Mouse (Mus musculus): Measurements from ENCODE around the gene Tarbp2. TPM values are rescaled to one million over a fixed set of nuclear protein-coding genes. Genes with fewer than 3 reads are reported as not detected.

The Tarbp2 gene
- polyA plus RNA-seq, 1 experiment from 2014 or later = 68.5 TPM

DNA sequence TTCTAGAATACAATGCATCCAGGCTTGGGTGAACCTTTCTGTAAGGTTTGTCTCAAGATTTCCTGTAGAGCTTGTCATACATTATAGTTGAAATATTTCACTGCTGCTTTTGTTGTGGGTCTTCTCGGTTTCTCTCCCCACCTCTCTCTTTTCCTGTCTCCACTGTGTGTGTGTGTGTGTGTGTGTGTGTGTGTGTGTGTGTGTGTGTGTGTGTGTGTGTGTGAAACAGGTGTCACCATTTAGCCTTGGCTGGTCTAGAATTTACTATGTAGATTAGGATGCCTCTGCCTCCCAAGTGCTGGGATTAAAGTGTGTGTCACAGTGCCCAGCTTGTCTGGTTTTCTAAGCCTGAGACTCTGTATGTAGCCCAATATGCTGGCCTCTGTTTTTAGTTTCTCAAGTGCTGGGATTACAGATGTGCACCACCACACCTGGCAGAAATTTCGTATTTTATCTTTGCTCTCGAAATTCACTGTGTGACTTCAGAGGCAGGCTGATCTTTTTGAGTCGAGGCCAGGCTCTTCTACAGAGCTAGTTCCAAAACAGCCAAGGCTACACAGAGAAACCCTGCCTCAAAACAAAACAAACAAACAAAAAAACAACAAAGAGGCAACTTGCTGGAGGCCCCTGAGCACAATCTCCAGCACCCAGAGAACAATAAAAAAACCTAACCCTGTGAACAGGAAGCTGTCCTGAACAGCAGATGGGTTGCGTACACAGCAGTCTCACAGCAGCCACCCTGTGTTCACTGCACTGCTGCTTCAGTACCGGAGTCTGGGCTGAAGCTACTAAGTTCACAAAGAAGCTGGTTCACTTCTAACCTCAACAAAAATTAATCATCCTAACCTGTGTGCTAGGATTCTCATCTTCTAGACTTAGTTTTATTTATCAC lies 8.4 kb downstream of the Tarbp2 start:
- 80% methylated on average over 6 of the region's 6 CpGs for WGBS
- Histone ChIP-seq H3K27ac (replicated peaks; ENCODE audit: low read depth, low read length) (no peak overlapping the region; the same call in 1 of the 2 replicates), H3K4me3 (ENCODE audit: low read depth, low read length) (no peak overlapping the region), H3K9me3 (ENCODE audit: control insufficient read depth, low read length) (no peaks in the 10 kb centered on the region), H3K36me3 (ENCODE audit: control insufficient read depth, insufficient read depth, low read length) (peaks cover 80% of the 10 kb centered on the region), H3K4me2 (ENCODE audit: low read depth, low read length) (no peak overlapping the region), H3K27me3 (replicated peaks; ENCODE audit: control insufficient read depth, insufficient read depth, low read length) (no peaks in the 10 kb centered on the region), H3K9ac (ENCODE audit: low read depth, low read length) (no peak overlapping the region), H3K4me1 (ENCODE audit: control insufficient read depth, insufficient read depth, low read length) (no peaks in the 10 kb centered on the region)
- DNase-seq (ENCODE audit: low spot score) (no peak), ATAC-seq (ENCODE audit: low read depth) (no peak)

DNA sequence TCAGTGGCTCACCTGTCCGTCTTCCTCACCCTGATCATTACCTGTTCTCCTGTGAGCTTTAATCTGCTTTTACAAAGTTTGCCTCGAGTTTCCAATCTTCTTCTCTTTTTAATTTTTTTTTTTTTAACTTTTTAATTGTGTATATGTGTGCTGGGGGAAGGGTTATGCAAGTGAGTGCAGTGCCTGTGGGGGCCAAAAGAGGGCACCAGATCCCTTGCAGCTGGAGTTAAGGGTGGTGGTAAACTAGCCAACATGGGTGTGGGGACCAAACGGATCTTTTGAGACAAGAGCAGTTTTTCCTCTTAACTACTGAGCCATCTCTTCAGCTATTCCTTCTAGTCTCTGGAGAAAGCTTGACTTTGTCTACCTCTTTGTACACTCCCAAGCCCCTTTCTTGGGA lies 9.9 kb downstream of the Tarbp2 start:
- no peak overlapping the region for H3K27ac ChIP-seq (replicated peaks; ENCODE audit: low read depth, low read length)

DNA sequence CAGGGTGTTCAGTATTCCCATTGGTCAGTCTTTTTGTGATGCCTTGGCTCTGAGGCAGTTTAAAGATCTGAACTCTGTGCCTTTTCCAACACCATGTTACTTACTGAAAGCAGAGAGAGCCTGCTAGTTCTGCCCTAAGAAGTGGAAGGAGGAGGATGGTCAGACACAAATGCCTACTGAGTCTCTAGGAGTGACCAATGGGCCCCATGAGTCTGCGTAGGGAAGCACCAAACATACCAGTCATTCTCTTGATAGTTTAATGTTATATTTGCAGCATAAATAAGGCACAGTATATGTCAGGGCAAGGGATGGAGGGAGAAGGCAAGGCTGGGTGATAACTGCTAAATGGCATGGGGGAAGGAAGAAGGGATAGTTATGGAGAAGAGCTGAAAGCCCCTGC lies 10.4 kb downstream of the Tarbp2 start:
- peaks cover 84% of the 10 kb centered on the region for H3K36me3 ChIP-seq (ENCODE audit: control insufficient read depth, insufficient read depth, low read length)
- H3K9me3 ChIP-seq (ENCODE audit: control insufficient read depth, low read length) = no peaks in the 10 kb centered on the region
- ATAC-seq (ENCODE audit: low read depth) = no peak
- no peaks in the 10 kb centered on the region for H3K4me1 ChIP-seq (ENCODE audit: control insufficient read depth, insufficient read depth, low read length)
- DNase-seq (ENCODE audit: low spot score) = no peak
- H3K9ac ChIP-seq (ENCODE audit: low read depth, low read length) = no peak overlapping the region
- H3K4me2 ChIP-seq (ENCODE audit: low read depth, low read length) = no peak overlapping the region
- no peak overlapping the region for H3K27ac ChIP-seq (replicated peaks; ENCODE audit: low read depth, low read length)
- H3K27me3 ChIP-seq (replicated peaks; ENCODE audit: control insufficient read depth, insufficient read depth, low read length) = no peaks in the 10 kb centered on the region
- no peak overlapping the region for H3K4me3 ChIP-seq (ENCODE audit: low read depth, low read length)
- 93% methylated on average over 1 of the region's 1 CpGs for WGBS

More for the DNA sequence above, 9.9 kb downstream of the Tarbp2 start:
- Histone ChIP-seq H3K9ac (ENCODE audit: low read depth, low read length) (no peak overlapping the region), H3K4me1 (ENCODE audit: control insufficient read depth, insufficient read depth, low read length) (no peaks in the 10 kb centered on the region), H3K36me3 (ENCODE audit: control insufficient read depth, insufficient read depth, low read length) (peaks cover 80% of the 10 kb centered on the region), H3K27me3 (replicated peaks; ENCODE audit: control insufficient read depth, insufficient read depth, low read length) (no peaks in the 10 kb centered on the region), H3K9me3 (ENCODE audit: control insufficient read depth, low read length) (no peaks in the 10 kb centered on the region), H3K4me3 (ENCODE audit: low read depth, low read length) (no peak overlapping the region), H3K4me2 (ENCODE audit: low read depth, low read length) (no peak overlapping the region)
- ATAC-seq (ENCODE audit: low read depth) (no peak), DNase-seq (ENCODE audit: low spot score) (no peak)
- 79% methylated on average over 3 of the region's 3 CpGs for WGBS

DNA sequence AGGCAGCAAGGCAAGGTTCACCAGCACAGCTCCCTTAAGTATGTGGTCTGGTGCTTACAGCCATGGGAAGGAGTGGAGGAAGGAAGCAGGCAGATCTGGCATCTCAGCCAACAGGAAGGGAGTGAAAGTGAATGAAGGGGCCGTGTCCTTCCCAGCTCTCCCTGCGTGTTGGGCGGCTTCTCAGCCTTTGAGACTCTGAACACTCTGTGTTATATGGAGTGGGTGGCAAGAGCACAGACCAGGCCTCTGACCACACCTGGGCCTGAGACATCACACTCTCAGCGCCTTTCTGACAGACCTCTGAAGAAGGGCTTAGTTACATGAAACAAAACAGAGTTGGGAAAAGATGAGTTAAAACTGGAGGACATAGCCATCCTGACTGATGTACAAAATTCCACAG lies 12.6 kb downstream of the Tarbp2 start:
- Histone ChIP-seq H3K27ac (replicated peaks; ENCODE audit: low read depth, low read length) (no peak overlapping the region), H3K36me3 (ENCODE audit: control insufficient read depth, insufficient read depth, low read length) (peaks cover 81% of the 10 kb centered on the region), H3K9me3 (ENCODE audit: control insufficient read depth, low read length) (no peaks in the 10 kb centered on the region), H3K4me3 (ENCODE audit: low read depth, low read length) (no peak overlapping the region), H3K9ac (ENCODE audit: low read depth, low read length) (no peak overlapping the region), H3K4me1 (ENCODE audit: control insufficient read depth, insufficient read depth, low read length) (no peaks in the 10 kb centered on the region), H3K27me3 (replicated peaks; ENCODE audit: control insufficient read depth, insufficient read depth, low read length) (no peaks in the 10 kb centered on the region), H3K4me2 (ENCODE audit: low read depth, low read length) (no peak overlapping the region)
- no peak for ATAC-seq (ENCODE audit: low read depth)
- no peak for DNase-seq (ENCODE audit: low spot score)
- 86% methylated on average over 4 of the region's 4 CpGs for WGBS

DNA sequence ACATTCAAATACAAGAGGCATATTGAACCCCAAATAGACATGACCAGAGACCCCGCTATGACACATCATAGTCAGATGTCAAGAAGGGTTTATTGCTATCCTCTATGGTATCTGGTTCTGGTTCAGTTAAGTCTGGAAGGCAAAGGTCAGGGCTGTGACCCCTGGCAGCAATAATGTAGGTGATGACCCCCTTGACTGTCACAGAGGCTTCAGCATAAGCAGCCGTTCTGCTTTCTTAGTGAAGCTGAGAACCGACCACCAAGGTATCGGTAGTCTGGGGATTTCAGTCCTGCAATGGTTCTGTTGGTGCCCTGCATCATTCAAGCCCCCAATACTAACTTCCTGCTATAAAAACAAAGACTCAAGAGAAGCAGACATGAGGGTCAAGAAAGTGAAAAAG lies 13.6 kb downstream of the Tarbp2 start:
- no peak for ATAC-seq (ENCODE audit: low read depth)
- H3K27ac ChIP-seq (replicated peaks; ENCODE audit: low read depth, low read length) = no peak overlapping the region
- 87% methylated on average over 4 of the region's 4 CpGs for WGBS
- H3K4me3 ChIP-seq (ENCODE audit: low read depth, low read length) = no peak overlapping the region
- H3K9ac ChIP-seq (ENCODE audit: low read depth, low read length) = no peak overlapping the region
- no peaks in the 10 kb centered on the region for H3K9me3 ChIP-seq (ENCODE audit: control insufficient read depth, low read length)
- no peak for DNase-seq (ENCODE audit: low spot score)
- no peaks in the 10 kb centered on the region for H3K27me3 ChIP-seq (replicated peaks; ENCODE audit: control insufficient read depth, insufficient read depth, low read length)
- peaks cover 86% of the 10 kb centered on the region for H3K36me3 ChIP-seq (ENCODE audit: control insufficient read depth, insufficient read depth, low read length)
- no peaks in the 10 kb centered on the region for H3K4me1 ChIP-seq (ENCODE audit: control insufficient read depth, insufficient read depth, low read length)
- no peak overlapping the region for H3K4me2 ChIP-seq (ENCODE audit: low read depth, low read length)

DNA sequence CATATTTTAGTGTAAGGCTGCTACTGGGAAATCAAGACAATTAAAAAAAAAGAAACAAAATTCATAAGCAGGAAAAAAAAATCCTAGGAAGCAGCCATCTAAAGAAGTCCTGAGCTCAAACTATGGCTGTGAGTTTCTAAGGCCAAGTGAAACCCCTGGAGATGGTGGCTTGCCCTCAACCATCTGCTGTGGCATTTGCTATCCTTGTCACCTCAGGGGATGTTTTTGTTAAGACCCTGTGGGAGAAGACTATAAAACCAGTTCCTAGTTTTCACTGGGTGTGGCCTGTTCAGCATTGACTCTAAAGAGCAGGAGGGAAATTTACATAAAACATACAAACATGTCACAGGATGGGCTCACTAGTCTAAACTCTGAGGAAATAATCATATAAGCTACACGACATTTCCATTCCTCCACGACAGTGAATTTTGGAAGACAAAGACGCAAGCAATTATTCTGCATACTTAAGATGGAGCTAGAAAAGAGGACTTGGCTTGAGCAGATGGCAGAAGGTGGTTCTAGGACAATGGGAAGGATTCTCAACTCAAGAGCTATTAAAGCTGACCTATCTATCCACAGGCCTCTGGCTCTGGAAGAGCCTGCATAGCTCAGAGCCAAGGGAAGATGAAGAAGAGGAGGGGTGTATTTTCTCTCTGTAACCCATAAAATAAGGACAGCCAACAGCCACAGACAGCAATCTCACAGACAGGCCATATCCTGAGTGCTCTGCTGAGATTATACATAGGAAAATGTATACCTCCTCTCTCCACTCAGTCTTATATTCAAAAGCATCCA lies 14.3 kb downstream of the Tarbp2 start:
- Histone ChIP-seq H3K27me3 (replicated peaks; ENCODE audit: control insufficient read depth, insufficient read depth, low read length) (no peaks in the 10 kb centered on the region), H3K4me2 (ENCODE audit: low read depth, low read length) (no peak overlapping the region), H3K4me3 (ENCODE audit: low read depth, low read length) (no peak overlapping the region), H3K9ac (ENCODE audit: low read depth, low read length) (no peak overlapping the region), H3K36me3 (ENCODE audit: control insufficient read depth, insufficient read depth, low read length) (peaks cover 91% of the 10 kb centered on the region), H3K27ac (replicated peaks; ENCODE audit: low read depth, low read length) (no peak overlapping the region), H3K9me3 (ENCODE audit: control insufficient read depth, low read length) (no peaks in the 10 kb centered on the region), H3K4me1 (ENCODE audit: control insufficient read depth, insufficient read depth, low read length) (no peaks in the 10 kb centered on the region)
- 94% methylated on average over 3 of the region's 3 CpGs for WGBS
- DNase-seq (ENCODE audit: low spot score) = no peak
- ATAC-seq (ENCODE audit: low read depth) = no peak

DNA sequence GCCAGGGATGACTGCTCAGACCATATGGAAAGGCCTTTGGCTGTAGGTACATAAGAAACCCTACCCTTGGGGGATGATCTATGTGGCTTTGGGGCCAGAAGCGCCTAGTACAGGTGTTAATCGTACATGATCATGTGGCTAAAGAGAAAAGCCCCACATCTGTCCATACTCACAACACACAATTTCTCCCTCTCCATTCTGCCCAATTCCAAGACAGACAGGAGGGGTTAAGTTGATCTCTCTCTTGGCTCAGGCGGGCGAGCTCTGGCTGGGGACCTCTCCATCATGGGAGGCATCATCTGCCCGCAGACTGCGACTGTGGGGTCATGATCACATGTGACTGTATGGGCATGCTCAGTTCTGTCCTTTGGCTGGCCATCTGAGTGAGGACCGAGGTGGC lies 15.9 kb downstream of the Tarbp2 start:
- Histone ChIP-seq H3K36me3 (ENCODE audit: control insufficient read depth, insufficient read depth, low read length) (peaks cover 83% of the 10 kb centered on the region), H3K4me3 (ENCODE audit: low read depth, low read length) (no peak overlapping the region), H3K27me3 (replicated peaks; ENCODE audit: control insufficient read depth, insufficient read depth, low read length) (no peaks in the 10 kb centered on the region), H3K9ac (ENCODE audit: low read depth, low read length) (no peak overlapping the region), H3K4me2 (ENCODE audit: low read depth, low read length) (no peak overlapping the region), H3K9me3 (ENCODE audit: control insufficient read depth, low read length) (no peaks in the 10 kb centered on the region), H3K4me1 (ENCODE audit: control insufficient read depth, insufficient read depth, low read length) (no peaks in the 10 kb centered on the region), H3K27ac (replicated peaks; ENCODE audit: low read depth, low read length) (no peak overlapping the region)
- DNase-seq (ENCODE audit: low spot score) (no peak), ATAC-seq (ENCODE audit: low read depth) (no peak)
- 92% methylated on average over 7 of the region's 7 CpGs for WGBS

DNA sequence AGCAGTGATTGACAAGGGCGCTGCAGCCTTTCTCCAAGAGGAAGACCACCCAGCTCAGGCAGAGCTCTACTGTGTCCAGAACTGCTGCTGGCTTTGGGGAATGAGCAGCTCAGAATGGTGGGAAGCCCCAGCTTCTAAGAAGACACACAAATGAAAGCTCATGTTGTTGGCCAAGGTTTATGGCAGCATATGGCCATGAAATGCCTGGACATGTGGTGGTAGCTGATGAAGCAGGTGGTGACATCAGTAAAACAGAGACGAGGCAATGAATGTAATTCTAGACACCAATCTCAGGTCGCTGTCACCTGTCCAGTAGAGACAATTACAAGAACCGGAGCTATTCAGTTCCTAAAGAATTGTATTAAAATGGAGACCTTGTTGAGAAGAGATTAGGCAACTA lies 26.8 kb downstream of the Tarbp2 start:
- no peaks in the 10 kb centered on the region for H3K27me3 ChIP-seq (replicated peaks; ENCODE audit: control insufficient read depth, insufficient read depth, low read length)
- WGBS = 93% methylated on average over 4 of the region's 4 CpGs

More for the DNA sequence above, 26.8 kb downstream of the Tarbp2 start:
- Histone ChIP-seq H3K27ac (replicated peaks; ENCODE audit: low read depth, low read length) (no peak overlapping the region), H3K4me1 (ENCODE audit: control insufficient read depth, insufficient read depth, low read length) (no peaks in the 10 kb centered on the region), H3K36me3 (ENCODE audit: control insufficient read depth, insufficient read depth, low read length) (peaks cover 83% of the 10 kb centered on the region), H3K4me2 (ENCODE audit: low read depth, low read length) (no peak overlapping the region), H3K4me3 (ENCODE audit: low read depth, low read length) (no peak overlapping the region), H3K9ac (ENCODE audit: low read depth, low read length) (no peak overlapping the region), H3K9me3 (ENCODE audit: control insufficient read depth, low read length) (no peaks in the 10 kb centered on the region)
- no peak for ATAC-seq (ENCODE audit: low read depth)
- no peak for DNase-seq (ENCODE audit: low spot score)
